ENCODE assay signal across 13 mouse cellular contexts in genomic region chr12:84385408-84385807, GRCm38 (mm10). TPM values are rescaled to one million over a fixed set of nuclear protein-coding genes. Genes with fewer than 3 reads are reported as not detected.
DNase-seq lines count a peak whose midpoint lies in the region; ATAC-seq and TF ChIP-seq lines count a peak whose summit lies in the region.
"Had no signal": no experiment of that assay in that cellular context is flagged by ENCODE, and none has a peak within 500 bp of the region (broad histone marks: within the 10 kb centered on the region; RNA-seq: fewer than 3 reads in every experiment).

No protein-coding gene starts in this region.

- TF ChIP-seq CTCF in liver, postnatal 0 days (IDR thresholded peaks at IDR 0.05; ENCODE audit: low read depth), result no peak

- 83% methylated on average over 4 of the region's 4 CpGs for WGBS in heart, embryonic 14.5 days
- WGBS in liver, embryonic 13.5 days (ENCODE audit: insufficient replicate concordance), result 77% methylated on average over 4 of the region's 4 CpGs
- 83% methylated on average over 4 of the region's 4 CpGs for WGBS in liver, embryonic 12.5 days (ENCODE audit: insufficient replicate concordance)
- 79% methylated on average over 4 of the region's 4 CpGs for WGBS in liver, postnatal 0 days (ENCODE audit: insufficient replicate concordance)

- no peak for DNase-seq in heart, postnatal 36 days
- DNase-seq in liver, embryonic 13.5 days, result no peak
- DNase-seq in fat pad, adult 2 months (ENCODE audit: extremely low read depth, low read depth, low spot score), result peak; percentile 97
- DNase-seq in liver, postnatal 0 days, result no peak
- no peak for DNase-seq in yolk sac, embryonic 10.5 days (ENCODE audit: low spot score)
- DNase-seq in adrenal gland, adult 18-20 months (ENCODE audit: low spot score in 2 of 2), result no peak
- DNase-seq: cerebellum, postnatal 14 days; right cerebral cortex, postnatal 14 days had no signal

- 0 out of 2 replicates have a peak, but pooled peaks cover 5% of the 10 kb centered on the region for H3K36me3 ChIP-seq in heart, embryonic 14.5 days (ENCODE audit: control insufficient read depth, insufficient read depth, low read length)
- H3K36me3 ChIP-seq in liver, embryonic 13.5 days, result peaks cover 6% of the 10 kb centered on the region; the same call in 1 of the 2 replicates
- peaks cover 3% of the 10 kb centered on the region; the same call in 1 of the 2 replicates for H3K36me3 ChIP-seq in liver, embryonic 12.5 days
- H3K36me3 ChIP-seq in liver, postnatal 0 days (replicated peaks; ENCODE audit: insufficient read depth, low read length), result peaks cover 3% of the 10 kb centered on the region; the same call in 1 of the 2 replicates
- H3K36me3 ChIP-seq: forebrain, embryonic 12.5 days had no signal

- no peak overlapping the region for H3K4me3 ChIP-seq in heart, embryonic 14.5 days (ENCODE audit: control insufficient read depth in 1 of 2, insufficient read depth in 1 of 2, low read depth in 1 of 2, low read length in 2 of 2)
- no peak overlapping the region for H3K4me3 ChIP-seq in liver, embryonic 13.5 days (replicated peaks)
- H3K4me3 ChIP-seq in liver, embryonic 12.5 days, result no peak overlapping the region
- H3K4me3 ChIP-seq in liver, postnatal 0 days (ENCODE audit: low read depth, low read length), result no peak overlapping the region
- H3K4me3 ChIP-seq: forebrain, embryonic 12.5 days; hindbrain, embryonic 15.5 days; midbrain, embryonic 13.5 days had no signal

- no peaks in the 10 kb centered on the region for H3K27me3 ChIP-seq in heart, embryonic 14.5 days (ENCODE audit: control insufficient read depth, insufficient read depth, low read length)
- H3K27me3 ChIP-seq in liver, embryonic 13.5 days, result no peaks in the 10 kb centered on the region
- no peaks in the 10 kb centered on the region for H3K27me3 ChIP-seq in liver, embryonic 12.5 days (replicated peaks)
- no peaks in the 10 kb centered on the region for H3K27me3 ChIP-seq in liver, postnatal 0 days (ENCODE audit: insufficient read depth, low read length)
- H3K27me3 ChIP-seq: forebrain, embryonic 12.5 days; hindbrain, embryonic 15.5 days; midbrain, embryonic 13.5 days had no signal

- peak overlapping the region; percentile 87 to 92 for H3K27ac ChIP-seq in heart, embryonic 14.5 days (replicated peaks in 1 of 2; ENCODE audit: control insufficient read depth in 1 of 2, insufficient read depth in 1 of 2, low read depth in 2 of 2, low read length in 2 of 2)
- H3K27ac ChIP-seq in liver, embryonic 13.5 days, result peak overlapping the region; percentile 61; the same call in 1 of the 2 replicates
- H3K27ac ChIP-seq in liver, embryonic 12.5 days, result no peak overlapping the region
- peak overlapping the region; percentile 87 for H3K27ac ChIP-seq in liver, postnatal 0 days (ENCODE audit: low read depth)
- H3K27ac ChIP-seq: forebrain, embryonic 12.5 days; hindbrain, embryonic 15.5 days; midbrain, embryonic 13.5 days had no signal

- H3K4me2 ChIP-seq in heart, embryonic 14.5 days (ENCODE audit: low read length), result no peak overlapping the region
- no peak overlapping the region for H3K4me2 ChIP-seq in liver, embryonic 13.5 days
- no peak overlapping the region for H3K4me2 ChIP-seq in liver, embryonic 12.5 days
- no peak overlapping the region for H3K4me2 ChIP-seq in liver, postnatal 0 days (ENCODE audit: low read depth, low read length)
- H3K4me2 ChIP-seq: forebrain, embryonic 12.5 days; hindbrain, embryonic 15.5 days; midbrain, embryonic 13.5 days had no signal

- no peak for TF ChIP-seq EP300 in liver, postnatal 0 days (IDR thresholded peaks at IDR 0.05; ENCODE audit: low read depth)

- intact Hi-C loops in heart, postnatal 36 days (cut with DNase I), result no loop called here

- H3K9me3 ChIP-seq in heart, embryonic 14.5 days (ENCODE audit: control insufficient read depth, low read length), result no peaks in the 10 kb centered on the region
- no peaks in the 10 kb centered on the region for H3K9me3 ChIP-seq in liver, embryonic 13.5 days (replicated peaks)
- H3K9me3 ChIP-seq in liver, embryonic 12.5 days (replicated peaks), result no peaks in the 10 kb centered on the region
- no peaks in the 10 kb centered on the region for H3K9me3 ChIP-seq in liver, postnatal 0 days (ENCODE audit: low read length)
- H3K9me3 ChIP-seq: forebrain, embryonic 12.5 days; hindbrain, embryonic 15.5 days; midbrain, embryonic 13.5 days had no signal

- 0 out of 2 replicates have a peak overlapping the region, but pooled peaks have one; percentile 32 for H3K9ac ChIP-seq in heart, embryonic 14.5 days (ENCODE audit: low read length)
- H3K9ac ChIP-seq in liver, embryonic 13.5 days, result no peak overlapping the region
- H3K9ac ChIP-seq in liver, embryonic 12.5 days, result no peak overlapping the region
- no peak overlapping the region for H3K9ac ChIP-seq in liver, postnatal 0 days (replicated peaks)
- H3K9ac ChIP-seq: forebrain, embryonic 12.5 days; hindbrain, embryonic 15.5 days; midbrain, embryonic 13.5 days had no signal

- peaks cover 33 to 37% of the 10 kb centered on the region in 2 experiments for H3K4me1 ChIP-seq in heart, embryonic 14.5 days (ENCODE audit: control insufficient read depth in 2 of 2, insufficient read depth in 2 of 2, low read length in 2 of 2)
- H3K4me1 ChIP-seq in liver, embryonic 13.5 days (replicated peaks), result peaks cover 21% of the 10 kb centered on the region
- peaks cover 34% of the 10 kb centered on the region for H3K4me1 ChIP-seq in liver, embryonic 12.5 days
- H3K4me1 ChIP-seq in liver, postnatal 0 days (ENCODE audit: insufficient read depth), result peaks cover 32% of the 10 kb centered on the region
- H3K4me1 ChIP-seq: forebrain, embryonic 12.5 days; hindbrain, embryonic 15.5 days; midbrain, embryonic 13.5 days had no signal

- no peak for ATAC-seq in heart, embryonic 14.5 days (ENCODE audit: insufficient number of reproducible peaks, insufficient read depth, low FRiP score, low read depth)
- ATAC-seq in liver, embryonic 13.5 days (ENCODE audit: low read depth), result no peak
- ATAC-seq in liver, embryonic 12.5 days, result no peak
- no peak for ATAC-seq in liver, postnatal 0 days
- ATAC-seq: midbrain, embryonic 13.5 days had no signal

RNA-seq across cellular contexts. Expression of gene Entpd5, which starts 23.4 kb away (rescaled TPM):
- 33.2 and 37.9 TPM in 2 replicates for polyA plus RNA-seq in heart, embryonic 14.5 days (2014; fragmentation: Nextera tagmentation; extraction: Ambion mirVana)
- total RNA-seq in heart, postnatal 36 days (2021), result 10 to 100 TPM; 61.6 to 68.2 TPM
- 11.5 and 14.1 TPM in 2 replicates for polyA plus RNA-seq in liver, embryonic 13.5 days (2015; fragmentation: Nextera tagmentation; extraction: Ambion mirVana)
- 11.5 and 12.0 TPM in 2 replicates for polyA plus RNA-seq in liver, embryonic 12.5 days (2016; fragmentation: Nextera tagmentation; extraction: Ambion mirVana)
- polyA plus RNA-seq in liver, postnatal 0 days (2015; fragmentation: Nextera tagmentation; extraction: Ambion mirVana), result 23.5 and 24.8 TPM in 2 replicates
- total RNA-seq in adrenal gland, adult 18-20 months (2021), result 100 to 1,000 TPM in 1 of 2 experiments, 10 to 100 TPM in 1; 77.4 to 111 TPM

RNA-seq across cellular contexts. Expression of gene Bbof1, which starts 23.5 kb away (rescaled TPM):
- polyA plus RNA-seq in heart, embryonic 14.5 days (2014; fragmentation: Nextera tagmentation; extraction: Ambion mirVana), result 1.7 and 1.8 TPM in 2 replicates
- 1 to 10 TPM; 1.2 TPM for total RNA-seq in heart, postnatal 36 days (2021)
- 0.24 and 0.75 TPM in 2 replicates for polyA plus RNA-seq in liver, embryonic 13.5 days (2015; fragmentation: Nextera tagmentation; extraction: Ambion mirVana)
- polyA plus RNA-seq in liver, embryonic 12.5 days (2016; fragmentation: Nextera tagmentation; extraction: Ambion mirVana), result 0.51 and 0.78 TPM in 2 replicates
- 0.34 and 0.51 TPM in 2 replicates for polyA plus RNA-seq in liver, postnatal 0 days (2015; fragmentation: Nextera tagmentation; extraction: Ambion mirVana)
- total RNA-seq in adrenal gland, adult 18-20 months (2021), result 1 to 10 TPM; 1.4 to 1.5 TPM

RNA-seq across cellular contexts. Expression of gene Fam161b, which starts 23.8 kb away (rescaled TPM):
- 5.3 and 6.3 TPM in 2 replicates for polyA plus RNA-seq in heart, embryonic 14.5 days (2014; fragmentation: Nextera tagmentation; extraction: Ambion mirVana)
- 10 to 100 TPM in 1 of 2 experiments, 1 to 10 TPM in 1; 8.5 to 10.3 TPM for total RNA-seq in heart, postnatal 36 days (2021)
- polyA plus RNA-seq in liver, embryonic 13.5 days (2015; fragmentation: Nextera tagmentation; extraction: Ambion mirVana), result 1.4 and 1.5 TPM in 2 replicates
- polyA plus RNA-seq in liver, embryonic 12.5 days (2016; fragmentation: Nextera tagmentation; extraction: Ambion mirVana), result 2.3 and 2.4 TPM in 2 replicates
- polyA plus RNA-seq in liver, postnatal 0 days (2015; fragmentation: Nextera tagmentation; extraction: Ambion mirVana), result 0.15 and 0.31 TPM in 2 replicates
- 1 to 10 TPM; 3.2 to 4.5 TPM for total RNA-seq in adrenal gland, adult 18-20 months (2021)

RNA-seq across cellular contexts. Expression of gene Coq6, which starts 24.0 kb away (rescaled TPM):
- 80.0 and 80.7 TPM in 2 replicates for polyA plus RNA-seq in heart, embryonic 14.5 days (2014; fragmentation: Nextera tagmentation; extraction: Ambion mirVana)
- 100 to 1,000 TPM; 105 to 114 TPM for total RNA-seq in heart, postnatal 36 days (2021)
- polyA plus RNA-seq in liver, embryonic 13.5 days (2015; fragmentation: Nextera tagmentation; extraction: Ambion mirVana), result 29.4 and 29.6 TPM in 2 replicates
- polyA plus RNA-seq in liver, embryonic 12.5 days (2016; fragmentation: Nextera tagmentation; extraction: Ambion mirVana), result 31.9 and 34.1 TPM in 2 replicates
- 17.6 and 18.7 TPM in 2 replicates for polyA plus RNA-seq in liver, postnatal 0 days (2015; fragmentation: Nextera tagmentation; extraction: Ambion mirVana)
- total RNA-seq in adrenal gland, adult 18-20 months (2021), result 10 to 100 TPM; 67.4 to 80.8 TPM

RNA-seq across cellular contexts. Expression of gene Rnf113a2, which starts 31.6 kb away (rescaled TPM):
- 19.1 and 20.3 TPM in 2 replicates for polyA plus RNA-seq in heart, embryonic 14.5 days (2014; fragmentation: Nextera tagmentation; extraction: Ambion mirVana)
- total RNA-seq in heart, postnatal 36 days (2021), result 10 to 100 TPM; 11.7 to 12.1 TPM
- polyA plus RNA-seq in liver, embryonic 13.5 days (2015; fragmentation: Nextera tagmentation; extraction: Ambion mirVana), result 15.8 and 20.2 TPM in 2 replicates
- polyA plus RNA-seq in liver, embryonic 12.5 days (2016; fragmentation: Nextera tagmentation; extraction: Ambion mirVana), result 17.7 and 18.2 TPM in 2 replicates
- polyA plus RNA-seq in liver, postnatal 0 days (2015; fragmentation: Nextera tagmentation; extraction: Ambion mirVana), result 13.3 and 13.9 TPM in 2 replicates
- total RNA-seq in adrenal gland, adult 18-20 months (2021), result 10 to 100 TPM; 14.3 to 20.2 TPM
